Mouse (Mus musculus) forebrain, embryonic 11.5 days (tissue): Measurements from ENCODE around the gene Gm11020. TPM values are rescaled to one million over a fixed set of nuclear protein-coding genes. Genes with fewer than 3 reads are reported as not detected.

Experiments used
- ATAC-seq: fragments of 200-750 bp; cut with Nextera tagmentation; replicated peaks from 2 replicates; pipeline ENCODE4 v1.8.0; 2017; ENCODE audit warnings: moderate TSS enrichment; ENCODE audit not compliant: low FRiP score
- DNase-seq: peaks from one replicate; pipeline ENCODE4 v3.0.0-alpha.2; 2017; ENCODE audit warnings: low spot score
- H3K27ac ChIP-seq: fragments of 300-500 bp; sonication (generic); 2 replicates; pipeline ENCODE4 v1.5.1; 2014; ENCODE audit warnings: low read depth, low read length
- H3K27me3 ChIP-seq: fragments of 300-500 bp; sonication (generic); 2 replicates; pipeline ENCODE4 v1.6.1; 2014; ENCODE audit warnings: mild to moderate bottlenecking, low read length, mixed read lengths; ENCODE audit not compliant: control insufficient read depth, insufficient read depth
- H3K36me3 ChIP-seq: fragments of 300-500 bp; sonication (generic); 2 replicates; pipeline ENCODE4 v1.6.1; 2014; ENCODE audit warnings: mild to moderate bottlenecking, low read length, moderate library complexity, mixed read lengths; ENCODE audit not compliant: control insufficient read depth, insufficient read depth
- H3K4me1 ChIP-seq: fragments of 300-500 bp; sonication (generic); replicated peaks from 2 replicates; pipeline ENCODE4 v1.6.1; 2014; ENCODE audit warnings: low read length, mixed read lengths; ENCODE audit not compliant: control insufficient read depth, insufficient read depth
- H3K4me2 ChIP-seq: fragments of 300-500 bp; sonication (generic); 2 replicates; pipeline ENCODE4 v1.6.1; 2014; ENCODE audit warnings: low read depth, mild to moderate bottlenecking, low read length, moderate library complexity, mixed read lengths; ENCODE audit not compliant: severe bottlenecking
- H3K4me3 ChIP-seq: fragments of 300-500 bp; sonication (generic); 2 replicates; pipeline ENCODE4 v1.5.1; 2014; ENCODE audit warnings: low read depth, low read length
- H3K9ac ChIP-seq: fragments of 300-500 bp; sonication (generic); 2 replicates; pipeline ENCODE4 v1.6.1; 2014; ENCODE audit warnings: low read length
- H3K9me3 ChIP-seq: fragments of 300-500 bp; sonication (generic); 2 replicates; pipeline ENCODE4 v1.6.1; 2016; ENCODE audit warnings: low read length, mixed read lengths; ENCODE audit not compliant: control insufficient read depth
- WGBS: fragments of 180-500 bp; shearing (Covaris S2); extraction: QIAGEN DNeasy Blood & Tissue Kit; methylation state at CpG from one replicate; pipeline ENCODE4 v1.1.7; 2014; 5-methylcytosine and 5-hydroxymethylcytosine counted together
- polyA plus RNA-seq: library from polyadenylated mRNA; unstranded; fragments of >200 nt; fragmentation: Nextera tagmentation; extraction: Ambion mirVana; gene quantifications from 2 replicates; pipeline ENCODE4 v1.2.1, GENCODE M21; 2014

Gene Gm11020
- polyA plus RNA-seq, 1 experiment from 2014 or later, result not detected

DNA sequence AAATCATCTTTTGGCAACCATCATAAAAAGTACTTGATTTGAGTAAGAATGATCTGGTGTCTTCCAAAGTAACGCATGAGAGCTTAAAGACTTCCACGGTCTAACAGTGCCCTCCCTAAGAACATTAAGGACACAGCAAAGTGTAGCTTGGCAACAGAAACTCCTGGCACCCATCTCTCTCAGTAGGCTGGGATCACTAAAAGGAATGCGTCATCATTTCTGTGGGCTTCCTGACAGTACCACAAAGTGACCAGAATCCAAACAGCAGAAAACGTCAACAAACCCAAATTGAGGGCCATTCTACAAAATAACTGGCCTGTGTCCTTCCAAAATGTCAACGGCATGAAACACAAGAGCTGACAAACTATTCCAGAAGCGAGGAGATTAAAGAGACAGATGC is 48.7 kb downstream of the Gm11020 start:
- no peak overlapping the region for H3K4me2 ChIP-seq
- H3K9me3 ChIP-seq, result no peaks in the 10 kb centered on the region

DNA sequence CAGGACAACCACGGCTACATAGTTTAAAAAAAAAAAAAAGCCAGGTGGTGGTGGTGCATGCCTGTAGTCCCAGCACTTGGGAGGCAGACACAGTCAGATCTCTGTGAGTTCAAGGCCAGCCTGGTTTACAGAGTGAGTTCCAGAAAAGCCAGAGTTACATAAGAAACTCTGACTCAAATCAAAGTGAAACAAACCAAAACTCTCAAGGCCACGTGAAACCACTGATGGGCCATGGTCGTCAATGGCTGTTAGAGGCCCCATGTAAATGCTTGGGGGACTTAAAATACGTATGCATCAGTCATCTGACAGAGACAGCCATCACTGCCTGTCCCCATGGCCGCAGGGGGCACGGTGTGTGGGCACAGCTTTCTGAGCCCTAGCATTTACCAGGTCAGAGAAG is 49.8 kb downstream of the Gm11020 start:
- 90% methylated on average over 6 of the region's 6 CpGs for WGBS
- Histone ChIP-seq H3K4me1 (peaks cover 9% of the 10 kb centered on the region; the same call in 1 of the 2 replicates), H3K4me2 (no peak overlapping the region), H3K9me3 (no peaks in the 10 kb centered on the region), H3K4me3 (no peak overlapping the region), H3K9ac (no peak overlapping the region), H3K27ac (no peak overlapping the region), H3K27me3 (no peaks in the 10 kb centered on the region), H3K36me3 (no peaks in the 10 kb centered on the region)
- no peak for ATAC-seq
- DNase-seq, result no peak

More for the DNA sequence above, 48.7 kb downstream of the Gm11020 start:
- no peak for ATAC-seq
- H3K27me3 ChIP-seq, result no peaks in the 10 kb centered on the region
- no peak overlapping the region for H3K9ac ChIP-seq
- no peak overlapping the region for H3K27ac ChIP-seq
- no peaks in the 10 kb centered on the region for H3K36me3 ChIP-seq
- 92% methylated on average over 6 of the region's 6 CpGs for WGBS
- H3K4me1 ChIP-seq, result peaks cover 4% of the 10 kb centered on the region; the same call in 1 of the 2 replicates
- H3K4me3 ChIP-seq, result no peak overlapping the region
- DNase-seq, result no peak

Other genes with a start within 250 kb of the Gm11020 start
- 13.2 and 15.9 TPM in 2 replicates for gene Cdh5, start 219.9 kb upstream of the Gm11020 start, polyA plus RNA-seq
- gene Bean1, start 151.1 kb upstream of the Gm11020 start, polyA plus RNA-seq, result 0.16 and 0.19 TPM in 2 replicates
- gene Tk2, start 73.0 kb upstream of the Gm11020 start, polyA plus RNA-seq, result 30.1 and 32.2 TPM in 2 replicates
- gene Cklf, start 70.7 kb upstream of the Gm11020 start, polyA plus RNA-seq, result 43.3 and 44.3 TPM in 2 replicates
- gene Cmtm2a, start 28.4 kb upstream of the Gm11020 start, polyA plus RNA-seq, result not detected in 2 replicates
- gene Gm45711, start 11.5 kb upstream of the Gm11020 start, polyA plus RNA-seq, result not detected in 2 replicates
- gene Cmtm1, start 11.4 kb upstream of the Gm11020 start, polyA plus RNA-seq, result not detected in 2 replicates
- gene Cmtm2b, start 663 bp downstream of the Gm11020 start, polyA plus RNA-seq, result not detected in 2 replicates
- gene Cmtm3, start 17.8 kb downstream of the Gm11020 start, polyA plus RNA-seq, result 66.8 and 70.9 TPM in 2 replicates
- gene Cmtm4, start 74.2 kb downstream of the Gm11020 start, polyA plus RNA-seq, result 3.3 and 3.6 TPM in 2 replicates
- 101 and 105 TPM in 2 replicates for gene Dync1li2, start 121.5 kb downstream of the Gm11020 start, polyA plus RNA-seq
- gene Terb1, start 188.3 kb downstream of the Gm11020 start, polyA plus RNA-seq, result 0.15 and 0.17 TPM in 2 replicates
- 132 and 147 TPM in 2 replicates for gene Nae1, start 213.1 kb downstream of the Gm11020 start, polyA plus RNA-seq
- 0.63 and 0.79 TPM in 2 replicates for gene Car7, start 213.1 kb downstream of the Gm11020 start, polyA plus RNA-seq